Mouse (Mus musculus) heart, postnatal 0 days (tissue): Measurements from ENCODE around the gene Gfer. TPM values are rescaled to one million over a fixed set of nuclear protein-coding genes. Genes with fewer than 3 reads are reported as not detected.

Source experiments
- ATAC-seq: fragments of 200-750 bp; cut with Nextera tagmentation; 2 replicates; pipeline ENCODE4 v1.8.0; 2017; ENCODE audit warnings: low read depth, moderate number of reproducible peaks, moderate library complexity; ENCODE audit not compliant: insufficient read depth
- DNase-seq: peaks from one replicate; pipeline ENCODE4 v3.0.0-alpha.2; 2016; ENCODE audit warnings: low spot score
- H3K27ac ChIP-seq: fragments of 300-500 bp; sonication (generic); 2 replicates; pipeline ENCODE4 v1.5.1; 2014; ENCODE audit warnings: low read depth, mild to moderate bottlenecking
- H3K27me3 ChIP-seq: fragments of 300-500 bp; sonication (generic); 2 replicates; pipeline ENCODE4 v1.6.1; 2014; ENCODE audit warnings: low read length, mixed read lengths; ENCODE audit not compliant: control insufficient read depth, insufficient read depth
- H3K36me3 ChIP-seq: fragments of 300-500 bp; sonication (generic); replicated peaks from 2 replicates; pipeline ENCODE4 v1.6.1; 2014; ENCODE audit warnings: low read length, mixed read lengths; ENCODE audit not compliant: control insufficient read depth, insufficient read depth
- H3K4me1 ChIP-seq: fragments of 300-500 bp; sonication (generic); 2 replicates; pipeline ENCODE4 v1.6.1; 2014; ENCODE audit warnings: antibody characterized with exemption; ENCODE audit not compliant: control insufficient read depth, insufficient read depth
- H3K4me2 ChIP-seq: fragments of 300-500 bp; sonication (generic); 2 replicates; pipeline ENCODE4 v1.6.1; 2014; ENCODE audit warnings: low read depth, mild to moderate bottlenecking, low read length, moderate library complexity
- H3K4me3 ChIP-seq: fragments of 300-500 bp; sonication (generic); 2 replicates; pipeline ENCODE4 v1.5.1; 2014; ENCODE audit warnings: low read depth, low read length
- H3K9ac ChIP-seq: fragments of 300-500 bp; sonication (generic); replicated peaks from 2 replicates; pipeline ENCODE4 v1.6.1; 2014; ENCODE audit warnings: low read depth, low read length, mixed read lengths
- H3K9me3 ChIP-seq: fragments of 300-500 bp; sonication (generic); replicated peaks from 2 replicates; pipeline ENCODE4 v1.6.1; 2016; ENCODE audit warnings: low read length; ENCODE audit not compliant: control insufficient read depth
- CTCF ChIP-seq: IDR thresholded peaks from 2 replicates; pipeline ENCODE4 v1.5.1; 2016; ENCODE audit warnings: antibody characterized with exemption, control low read depth, low read depth
- EP300 ChIP-seq: IDR thresholded peaks from 2 replicates; pipeline ENCODE4 v1.6.1; 2016; ENCODE audit warnings: antibody characterized with exemption, low read depth
- WGBS: fragments of 180-500 bp; shearing (Covaris S2); extraction: QIAGEN DNeasy Blood & Tissue Kit; methylation state at CpG from one replicate; pipeline ENCODE4 v1.1.7; 2014; 5-methylcytosine and 5-hydroxymethylcytosine counted together
- polyA plus RNA-seq: library from polyadenylated mRNA; unstranded; fragments of >200 nt; fragmentation: Nextera tagmentation; extraction: Ambion mirVana; gene quantifications from 2 replicates; pipeline ENCODE4 v1.2.1, GENCODE M21; 2015
- total RNA-seq: library from RNA; depleted of rRNA; stranded (reverse); fragments of >200 nt; gene quantifications from 2 replicates; pipeline ENCODE4 v1.2.3, GENCODE M21; 2014; ENCODE audit warnings: low replicate concordance

The Gfer gene
- total and polyA plus RNA-seq, 2 experiments from 2014 or later = 25.1 to 31.6 TPM

DNA sequence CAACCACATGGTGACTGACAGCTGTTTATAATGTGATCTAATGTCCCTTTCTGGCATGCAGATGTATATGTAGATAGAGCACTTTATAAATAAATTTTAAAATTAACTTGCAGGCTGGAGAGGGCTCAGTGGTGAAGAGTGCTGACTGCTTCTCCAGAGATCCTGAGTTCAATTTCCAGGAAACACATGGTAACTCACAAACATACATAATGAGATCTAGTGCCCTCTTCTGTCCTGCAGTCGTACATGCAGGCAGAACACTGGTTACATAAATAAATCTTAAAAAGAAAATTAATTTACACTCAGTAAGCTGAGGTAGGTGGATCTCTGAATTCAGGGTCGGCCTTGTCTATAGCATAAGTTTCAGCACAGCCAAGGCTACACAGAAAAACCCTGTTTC is 12.7 kb upstream of the Gfer start:
- 24% methylated on average over 2 of the region's 2 CpGs for WGBS
- H3K36me3 ChIP-seq = peaks cover 20% of the 10 kb centered on the region

DNA sequence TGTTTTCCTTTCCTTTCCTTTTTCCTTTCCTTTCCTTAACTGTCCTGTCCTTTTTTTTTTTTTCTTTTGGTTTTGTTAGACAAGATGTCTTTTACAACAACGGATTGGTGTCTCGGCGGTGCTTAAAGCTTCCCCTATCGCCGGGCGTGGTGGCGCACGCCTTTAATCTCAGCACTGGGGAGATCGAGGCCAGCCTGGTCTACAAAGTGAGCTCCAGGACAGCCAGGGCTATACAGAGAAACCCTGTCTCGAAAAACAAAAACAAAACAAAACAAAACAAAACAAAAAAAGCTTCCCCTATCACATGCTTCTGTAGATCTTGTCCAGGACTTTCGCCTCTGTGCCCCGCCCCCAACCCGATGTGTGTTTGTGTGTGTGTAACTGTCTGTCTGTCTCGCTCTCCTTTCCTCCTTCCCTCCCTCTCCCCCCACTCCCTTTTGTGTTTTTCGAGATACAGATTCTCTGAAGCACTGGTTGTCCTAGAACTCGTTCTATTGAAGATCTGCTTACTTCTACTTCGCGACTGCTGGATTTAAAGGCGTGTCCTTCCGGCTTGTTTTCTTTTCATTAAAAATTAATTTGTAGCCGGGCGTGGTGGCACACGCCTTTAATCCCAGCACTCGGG is 12.0 kb upstream of the Gfer start:
- TF ChIP-seq EP300 = no peak
- TF ChIP-seq CTCF = no peak
- Histone ChIP-seq H3K27me3 (no peaks in the 10 kb centered on the region), H3K4me1 (peaks cover 13% of the 10 kb centered on the region; the same call in 1 of the 2 replicates), H3K36me3 (peaks cover 24% of the 10 kb centered on the region), H3K27ac (peak overlapping the region; percentile 79), H3K4me3 (peak overlapping the region; percentile 68), H3K4me2 (peak overlapping the region; percentile 74), H3K9me3 (no peaks in the 10 kb centered on the region), H3K9ac (peak overlapping the region; percentile 73)
- DNase-seq = no peak
- 4% methylated on average over 24 of the region's 24 CpGs for WGBS
- ATAC-seq = peak; percentile 45; the same call in 1 of the 2 replicates

More for the DNA sequence above, 12.7 kb upstream of the Gfer start:
- no peak for ATAC-seq
- peak; percentile 62 for DNase-seq
- no peak overlapping the region for H3K4me2 ChIP-seq
- no peaks in the 10 kb centered on the region for H3K27me3 ChIP-seq
- H3K4me1 ChIP-seq = peaks cover 13% of the 10 kb centered on the region; the same call in 1 of the 2 replicates
- H3K27ac ChIP-seq = no peak overlapping the region
- H3K4me3 ChIP-seq = no peak overlapping the region; the same call in 1 of the 2 replicates
- H3K9me3 ChIP-seq = no peaks in the 10 kb centered on the region
- H3K9ac ChIP-seq = no peak overlapping the region
- TF ChIP-seq CTCF (peak; percentile 46), EP300 (no peak)

DNA sequence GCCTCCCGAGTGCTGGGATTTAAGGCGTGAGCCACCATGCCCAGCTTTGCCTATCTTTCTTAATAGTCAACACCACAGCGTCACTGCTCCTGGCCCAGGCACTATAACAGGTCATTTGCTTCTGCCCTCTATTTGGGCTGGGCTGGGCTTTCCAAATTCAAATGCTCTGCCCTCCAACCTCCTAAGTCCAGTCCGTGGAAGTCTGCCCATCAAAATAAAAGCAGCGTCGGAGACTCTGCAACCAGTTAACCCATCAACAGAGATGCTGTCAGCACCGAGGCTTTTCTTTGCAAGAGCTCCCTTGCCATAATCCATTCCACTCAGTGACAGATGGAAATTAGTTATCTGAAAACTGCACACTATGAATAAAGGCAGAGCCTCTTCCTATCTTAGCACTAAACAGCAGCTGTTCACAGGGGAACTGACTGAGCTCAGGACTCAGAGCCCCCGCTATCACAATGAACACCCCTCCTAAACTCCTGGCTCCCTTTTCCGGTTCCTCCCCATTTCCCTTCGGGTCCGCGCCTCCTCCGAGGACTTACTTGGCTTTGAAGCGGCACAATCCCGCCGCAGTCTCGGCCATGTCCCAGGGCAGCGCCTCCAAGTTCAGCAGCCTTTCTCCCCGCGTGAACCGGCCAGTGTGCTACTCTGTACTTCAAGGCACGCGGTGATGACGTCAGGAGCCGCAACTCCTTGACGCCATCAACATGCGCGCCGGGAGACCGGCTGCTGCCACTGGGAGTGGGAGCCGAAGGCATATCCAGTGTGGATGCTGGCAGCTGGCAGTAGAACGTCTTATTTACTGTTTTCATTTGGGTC is 11.2 kb upstream of the Gfer start, which contains the start of gene Tbl3:
Tbl3 (minus strand) TSS at position 679 of the 819 bp plus-strand sequence.
- Histone ChIP-seq H3K4me3 (peak within 1 kb of the TSS; percentile 68), H3K27me3 (no peaks in the 10 kb centered on the region), H3K4me1 (peaks cover 13% of the 10 kb centered on the region; the same call in 1 of the 2 replicates), H3K4me2 (peak within 1 kb of the TSS; percentile 74), H3K36me3 (peaks cover 31% of the 10 kb centered on the region), H3K9ac (peak within 1 kb of the TSS; percentile 73), H3K27ac (peak within 1 kb of the TSS; percentile 79), H3K9me3 (no peaks in the 10 kb centered on the region)
- ATAC-seq (peak; percentile 87), DNase-seq (peak; percentile 92)
- WGBS = 2% methylated on average over 32 of the region's 32 CpGs
- TF ChIP-seq EP300 (no peak), CTCF (0 out of 2 replicates have a peak, but pooled peaks have one; percentile 6)

DNA sequence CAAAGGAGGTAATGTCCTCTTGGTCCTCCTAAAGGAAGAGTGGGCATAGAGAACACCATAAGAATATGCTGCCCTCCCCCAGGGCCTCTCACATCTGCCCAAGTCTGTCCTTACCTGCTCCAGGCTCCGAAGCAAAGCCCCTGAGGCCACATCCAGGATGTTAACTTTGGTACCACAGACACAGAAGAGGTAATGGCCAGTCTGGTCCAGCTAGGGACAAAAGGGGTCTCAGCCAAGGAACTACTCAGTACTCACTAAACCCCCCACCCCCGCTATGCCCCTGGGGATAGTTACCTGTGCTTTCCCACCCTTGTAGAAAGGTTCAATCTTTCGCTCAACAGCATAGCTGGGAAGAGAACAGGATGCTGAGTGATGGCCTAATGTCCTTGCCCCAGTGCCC is 9.9 kb upstream of the Gfer start:
- ATAC-seq (no peak), DNase-seq (no peak)
- 88% methylated on average over 3 of the region's 3 CpGs for WGBS
- TF ChIP-seq EP300 (no peak), CTCF (no peak)
- Histone ChIP-seq H3K4me3 (no peak overlapping the region), H3K4me2 (no peak overlapping the region), H3K36me3 (peaks cover 45% of the 10 kb centered on the region), H3K27me3 (no peaks in the 10 kb centered on the region), H3K4me1 (peaks cover 13% of the 10 kb centered on the region; the same call in 1 of the 2 replicates), H3K9ac (no peak overlapping the region), H3K27ac (no peak overlapping the region), H3K9me3 (no peaks in the 10 kb centered on the region)

DNA sequence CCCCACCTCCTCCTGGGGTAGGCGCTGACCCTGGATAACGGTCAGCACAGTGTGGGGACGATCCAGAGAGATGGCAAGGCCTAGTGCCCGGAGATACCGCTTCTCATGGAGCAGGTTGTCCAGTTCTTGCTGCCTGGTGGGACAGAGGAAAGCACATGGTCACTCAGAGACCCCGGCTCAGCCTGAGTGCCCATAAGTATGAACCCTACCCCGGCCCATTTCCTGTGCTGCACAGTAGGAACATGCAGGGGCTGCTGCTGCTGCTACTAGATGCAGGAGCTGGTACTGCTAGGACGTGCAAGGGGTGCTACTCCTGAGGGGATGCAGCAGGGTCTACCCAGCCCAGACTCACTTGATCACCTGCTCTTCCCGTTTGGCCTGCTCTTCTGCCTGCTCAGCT is 5.3 kb upstream of the Gfer start:
- DNase-seq = no peak
- Histone ChIP-seq H3K36me3 (peaks cover 55% of the 10 kb centered on the region), H3K27ac (no peak overlapping the region), H3K4me1 (peaks cover 13% of the 10 kb centered on the region; the same call in 1 of the 2 replicates), H3K4me2 (no peak overlapping the region), H3K9ac (no peak overlapping the region), H3K27me3 (no peaks in the 10 kb centered on the region), H3K9me3 (no peaks in the 10 kb centered on the region), H3K4me3 (no peak overlapping the region)
- TF ChIP-seq EP300 = no peak
- TF ChIP-seq CTCF = no peak
- WGBS = 91% methylated on average over 9 of the region's 9 CpGs
- no peak for ATAC-seq
